Mouse (Mus musculus) cerebellum, adult 2 months (tissue): ENCODE measurements at regions not wholly inside any gene's neighbourhood (a gene's known extent, or its start where the extent isn't known, plus 50 kb on each side); places are given as distances from the start of the nearest gene placed in this dataset.

Experiments
- CTCF ChIP-seq: fragments of 200-500 bp; IDR thresholded peaks from 2 replicates; pipeline ENCODE4 v1.5.1; 2011; ENCODE audit warnings: low read depth, mild to moderate bottlenecking, control low read depth, low read length, moderate library complexity, borderline replicate concordance; ENCODE audit not compliant: insufficient read depth
- POLR2A ChIP-seq: fragments of 200-500 bp; IDR thresholded peaks from 2 replicates; pipeline ENCODE4 v1.6.1; 2011; ENCODE audit warnings: low read length, control low read depth, borderline replicate concordance; ENCODE audit not compliant: insufficient read depth

GRCm38 (mm10) chr9:87970586-87970985 is 239.5 kb upstream of the Tbx18 start:
- TF ChIP-seq CTCF (no peak), POLR2A (no peak)
